Mouse (Mus musculus) heart, embryonic 10.5 days (tissue): ENCODE measurements around the gene Pxdc1. TPM values are rescaled to one million over a fixed set of nuclear protein-coding genes. Genes with fewer than 3 reads are reported as not detected.

ENCODE experiments used
- DNase-seq: peaks from one replicate; pipeline ENCODE4 v3.0.0-alpha.2; 2017; ENCODE audit warnings: low spot score
- H3K27ac ChIP-seq: fragments of 300-500 bp; sonication (generic); 2 replicates; pipeline ENCODE4 v1.5.1; 2016; ENCODE audit warnings: mild to moderate bottlenecking
- H3K27me3 ChIP-seq: fragments of 300-500 bp; sonication (generic); 2 replicates; pipeline ENCODE4 v1.6.1; 2016; ENCODE audit warnings: mild to moderate bottlenecking; ENCODE audit not compliant: poor library complexity, insufficient read depth, severe bottlenecking
- H3K36me3 ChIP-seq: fragments of 300-500 bp; sonication (generic); 2 replicates; pipeline ENCODE4 v1.6.1; 2016; ENCODE audit warnings: mild to moderate bottlenecking, moderate library complexity
- H3K4me1 ChIP-seq: fragments of 300-500 bp; sonication (generic); 2 replicates; pipeline ENCODE4 v1.6.1; 2016; ENCODE audit warnings: mild to moderate bottlenecking
- H3K4me3 ChIP-seq: fragments of 300-500 bp; sonication (generic); 2 replicates; pipeline ENCODE4 v1.5.1; 2016; ENCODE audit warnings: mild to moderate bottlenecking, moderate library complexity
- H3K9me3 ChIP-seq: fragments of 300-500 bp; sonication (generic); 2 replicates; pipeline ENCODE4 v1.6.1; 2016; ENCODE audit warnings: mild to moderate bottlenecking, moderate library complexity
- WGBS: fragments of 180-500 bp; shearing (Covaris S2); methylation state at CpG from one replicate; pipeline ENCODE4 v1.1.7; 2016; 5-methylcytosine and 5-hydroxymethylcytosine counted together
- polyA plus RNA-seq: library from polyadenylated mRNA; unstranded; fragments of >200 nt; fragmentation: Nextera tagmentation; extraction: Ambion mirVana; gene quantifications from 2 replicates; pipeline ENCODE4 v1.2.1, GENCODE M21; 2016

Gene Pxdc1
- polyA plus RNA-seq, 1 experiment from 2014 or later: 11.2 TPM

DNA sequence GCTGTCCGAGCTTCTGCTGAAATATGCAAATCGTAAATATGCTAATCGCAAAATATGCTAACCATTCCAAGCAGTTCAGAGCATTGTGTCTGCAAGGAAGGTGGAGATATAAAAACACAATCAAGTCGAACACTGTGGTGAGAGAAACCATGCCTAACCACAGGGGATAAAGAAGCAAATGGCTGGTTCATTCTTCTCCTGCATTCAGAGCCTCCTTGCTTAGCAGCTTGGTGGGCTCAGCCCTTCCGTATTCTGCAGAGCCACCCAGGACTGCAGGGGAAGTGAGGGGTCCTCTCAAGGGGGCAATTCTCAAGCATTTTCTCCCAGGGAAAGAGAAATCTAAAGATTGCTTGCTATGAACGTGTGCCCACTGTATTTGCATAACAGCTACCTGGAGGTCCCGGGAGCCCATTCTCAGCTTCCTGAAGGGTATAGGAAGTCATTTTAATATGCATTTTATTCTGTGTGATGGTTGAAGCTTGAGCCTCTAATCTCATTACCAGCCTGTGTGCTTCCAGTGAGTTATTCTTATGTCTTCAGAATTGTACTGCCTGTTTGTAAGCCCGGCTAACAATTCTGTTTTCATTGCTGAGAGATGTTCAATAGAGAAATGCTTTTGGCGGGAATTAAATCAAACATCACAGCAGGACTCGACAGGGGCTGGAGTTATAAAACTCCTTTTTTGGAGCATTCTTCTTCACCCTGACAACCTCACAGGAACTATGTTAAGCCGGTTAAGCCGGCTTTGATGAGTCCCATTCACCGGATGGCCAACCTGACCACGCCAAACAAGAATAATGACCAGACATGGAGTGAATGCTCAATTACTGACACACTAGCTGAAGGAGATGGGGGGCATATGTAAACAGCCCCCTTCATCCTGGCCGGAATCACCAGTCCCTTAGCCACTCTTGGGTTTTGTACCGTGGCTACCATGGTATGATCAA is 16.9 kb upstream of the Pxdc1 start:
- no peak for DNase-seq
- no peaks in the 10 kb centered on the region for H3K4me1 ChIP-seq
- H3K4me3 ChIP-seq: no peak overlapping the region
- no peaks in the 10 kb centered on the region for H3K36me3 ChIP-seq
- 66% methylated on average over 16 of the region's 16 CpGs for WGBS
- H3K9me3 ChIP-seq: no peaks in the 10 kb centered on the region
- no peaks in the 10 kb centered on the region for H3K27me3 ChIP-seq
- no peak overlapping the region for H3K27ac ChIP-seq

DNA sequence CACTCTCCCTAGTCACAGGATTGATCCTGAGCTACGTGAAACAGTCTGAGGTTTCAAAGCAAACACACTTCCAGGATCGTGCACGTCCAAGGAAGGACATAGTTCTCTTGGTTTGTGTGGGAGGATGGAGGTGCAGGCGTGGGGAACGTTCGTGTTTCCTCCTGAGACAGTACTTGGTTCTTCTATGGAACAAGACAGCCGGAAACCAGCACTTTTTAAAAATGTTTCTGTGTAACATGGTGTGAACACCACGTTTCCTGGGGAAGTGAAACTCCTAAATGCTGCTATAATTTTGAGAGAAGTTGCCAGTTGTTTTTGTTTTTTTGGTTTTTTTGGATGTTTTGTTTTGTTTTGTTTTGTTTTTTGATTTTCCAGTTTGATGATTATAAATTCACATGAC is 13.9 kb upstream of the Pxdc1 start:
- H3K27ac ChIP-seq: no peak overlapping the region
- H3K4me3 ChIP-seq: no peak overlapping the region
- WGBS: 79% methylated on average over 8 of the region's 8 CpGs
- no peaks in the 10 kb centered on the region for H3K4me1 ChIP-seq
- no peaks in the 10 kb centered on the region for H3K9me3 ChIP-seq
- no peak for DNase-seq
- no peaks in the 10 kb centered on the region for H3K36me3 ChIP-seq
- H3K27me3 ChIP-seq: no peaks in the 10 kb centered on the region

DNA sequence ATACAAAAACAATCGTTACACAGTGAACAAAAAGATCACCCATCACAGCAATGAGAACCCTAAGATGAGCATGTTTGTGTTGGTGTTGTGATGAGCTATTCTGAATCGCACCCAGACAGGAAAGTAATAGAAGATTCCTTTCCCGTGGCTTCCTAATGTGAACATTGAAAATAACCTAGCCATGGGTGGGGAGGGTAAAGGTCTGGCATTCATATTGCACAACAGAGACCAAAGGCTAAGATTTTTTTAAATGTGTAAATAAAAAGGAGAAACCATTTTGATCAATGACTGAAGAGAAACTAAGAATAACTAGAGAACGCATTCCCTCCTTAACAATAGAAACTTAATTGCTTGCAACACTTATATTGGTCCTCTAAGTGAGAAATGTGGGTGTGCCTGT is 11.8 kb upstream of the Pxdc1 start:
- no peaks in the 10 kb centered on the region for H3K4me1 ChIP-seq
- no peaks in the 10 kb centered on the region for H3K9me3 ChIP-seq
- WGBS: 84% methylated on average over 4 of the region's 4 CpGs
- DNase-seq: no peak
- no peaks in the 10 kb centered on the region for H3K36me3 ChIP-seq
- H3K27ac ChIP-seq: no peak overlapping the region
- no peak overlapping the region for H3K4me3 ChIP-seq
- H3K27me3 ChIP-seq: no peaks in the 10 kb centered on the region

DNA sequence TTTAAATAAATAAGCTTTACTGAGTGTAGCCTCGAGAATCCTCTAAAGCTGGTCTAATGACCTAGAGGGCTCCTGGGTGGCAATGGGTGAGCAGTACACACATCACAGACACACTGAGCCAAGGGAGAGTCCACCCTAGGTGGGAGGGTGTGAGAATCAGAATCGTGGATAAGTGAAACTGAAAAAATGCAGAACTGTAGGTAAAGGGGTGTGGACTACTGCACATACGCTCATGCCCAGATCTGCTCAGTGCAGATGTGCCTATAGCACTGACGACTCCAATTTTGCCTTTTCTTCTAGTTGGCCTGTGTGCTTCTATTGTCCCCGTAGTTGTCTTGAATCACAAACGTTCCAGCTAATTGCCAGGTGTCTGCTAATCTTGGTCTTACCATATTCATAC is 10.5 kb upstream of the Pxdc1 start:
- no peak overlapping the region for H3K4me3 ChIP-seq
- DNase-seq: no peak
- H3K4me1 ChIP-seq: no peaks in the 10 kb centered on the region
- no peaks in the 10 kb centered on the region for H3K9me3 ChIP-seq
- H3K27ac ChIP-seq: no peak overlapping the region
- WGBS: 81% methylated on average over 6 of the region's 6 CpGs
- no peaks in the 10 kb centered on the region for H3K27me3 ChIP-seq
- H3K36me3 ChIP-seq: no peaks in the 10 kb centered on the region

DNA sequence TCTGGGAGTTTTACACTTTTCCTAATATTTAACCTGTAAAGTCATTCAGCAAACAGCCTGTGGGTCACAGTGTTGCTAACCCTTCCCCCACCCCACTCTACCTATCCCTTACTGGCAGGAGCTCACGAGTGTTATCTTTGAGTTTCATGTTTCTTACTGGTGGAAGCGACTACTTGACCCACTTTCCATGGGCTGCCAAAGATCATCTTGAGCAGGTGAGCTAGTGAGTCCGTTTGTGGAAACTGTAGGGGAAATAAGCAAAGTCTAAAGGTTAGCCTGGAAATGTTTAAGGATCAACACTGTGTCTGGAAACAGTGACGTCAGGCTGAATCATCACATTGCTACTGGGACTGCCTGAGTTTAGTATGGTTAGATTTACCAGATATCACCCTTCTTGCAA is 6.2 kb upstream of the Pxdc1 start:
- Histone ChIP-seq H3K4me1 (no peaks in the 10 kb centered on the region), H3K4me3 (no peak overlapping the region), H3K36me3 (no peaks in the 10 kb centered on the region), H3K27ac (no peak overlapping the region), H3K27me3 (no peaks in the 10 kb centered on the region), H3K9me3 (no peaks in the 10 kb centered on the region)
- 41% methylated on average over 4 of the region's 4 CpGs for WGBS
- no peak for DNase-seq

DNA sequence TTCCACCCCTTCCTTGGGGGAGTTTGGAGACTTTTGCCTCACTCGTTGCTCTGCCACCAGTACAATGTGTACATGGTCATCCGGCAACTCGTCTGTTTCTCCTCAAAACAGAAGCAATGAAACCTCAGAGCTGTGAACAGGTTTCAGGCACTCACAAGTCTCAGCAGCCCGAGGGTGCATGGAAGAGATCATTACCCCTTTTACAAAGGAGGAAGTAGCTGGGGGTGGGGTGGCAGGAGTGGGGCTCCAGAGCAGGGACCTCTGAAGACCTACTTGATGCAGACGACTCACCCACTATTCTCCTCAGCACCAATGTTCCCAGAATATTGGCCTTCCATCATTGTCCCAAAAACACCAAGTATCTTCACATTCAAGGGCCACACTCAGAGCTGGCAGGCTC is 3.1 kb upstream of the Pxdc1 start:
- H3K4me1 ChIP-seq: peaks cover 22% of the 10 kb centered on the region
- DNase-seq: no peak
- no peaks in the 10 kb centered on the region for H3K9me3 ChIP-seq
- no peaks in the 10 kb centered on the region for H3K36me3 ChIP-seq
- H3K27ac ChIP-seq: no peak overlapping the region
- H3K27me3 ChIP-seq: peaks cover 15% of the 10 kb centered on the region
- no peak overlapping the region for H3K4me3 ChIP-seq
- 73% methylated on average over 5 of the region's 5 CpGs for WGBS

DNA sequence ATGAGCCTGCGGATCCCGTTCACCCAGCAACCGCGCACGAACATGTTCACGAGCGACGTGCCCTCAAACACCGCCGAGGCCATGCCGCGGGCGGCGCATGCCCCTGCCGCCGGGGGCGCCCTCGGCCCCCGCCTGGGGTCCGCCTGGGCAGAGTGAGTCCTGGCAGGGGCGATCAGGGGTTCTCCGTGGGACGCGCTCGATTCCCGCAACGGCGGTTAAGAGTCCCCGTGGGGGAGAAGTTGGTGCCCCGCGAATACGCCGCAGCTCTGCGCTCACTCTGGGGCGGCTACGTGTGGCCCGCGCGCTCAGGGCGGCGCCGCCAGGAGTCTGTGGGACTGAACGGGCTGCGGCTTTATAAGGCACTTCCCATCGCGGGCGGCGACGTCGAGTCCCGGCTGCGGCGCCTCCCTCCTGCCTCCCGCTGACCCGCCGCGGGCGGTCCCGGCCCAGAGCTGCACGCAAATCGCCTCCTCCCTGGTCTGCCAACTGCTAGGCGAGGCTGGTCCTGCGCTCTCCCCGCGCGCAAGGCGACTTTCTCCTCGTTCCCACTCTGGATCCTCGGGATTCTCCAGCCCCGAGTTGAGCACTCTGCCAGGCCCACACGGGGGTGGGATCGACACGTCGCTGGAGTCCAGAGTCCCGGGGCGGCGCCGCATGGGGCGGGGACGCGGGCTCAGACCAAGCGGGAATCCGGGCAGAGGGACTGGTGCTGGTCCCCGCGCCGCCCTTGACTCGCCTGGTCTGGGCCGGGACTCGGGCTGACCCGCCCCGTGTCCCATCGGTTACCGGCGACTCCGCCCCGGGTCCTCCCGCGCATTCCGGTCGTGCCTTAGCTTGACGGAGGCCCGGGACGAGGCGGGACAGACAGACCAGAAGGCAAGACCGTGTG is 689 bp downstream of the Pxdc1 start:
- under 1% methylated on average over 105 of the region's 105 CpGs for WGBS
- H3K4me1 ChIP-seq: peaks cover 39% of the 10 kb centered on the region
- H3K27me3 ChIP-seq: peaks cover 30% of the 10 kb centered on the region
- H3K36me3 ChIP-seq: no peaks in the 10 kb centered on the region
- DNase-seq: peak; percentile 82
- no peaks in the 10 kb centered on the region for H3K9me3 ChIP-seq
- peak overlapping the region; percentile 78 for H3K4me3 ChIP-seq
- H3K27ac ChIP-seq: peak overlapping the region; percentile 91

DNA sequence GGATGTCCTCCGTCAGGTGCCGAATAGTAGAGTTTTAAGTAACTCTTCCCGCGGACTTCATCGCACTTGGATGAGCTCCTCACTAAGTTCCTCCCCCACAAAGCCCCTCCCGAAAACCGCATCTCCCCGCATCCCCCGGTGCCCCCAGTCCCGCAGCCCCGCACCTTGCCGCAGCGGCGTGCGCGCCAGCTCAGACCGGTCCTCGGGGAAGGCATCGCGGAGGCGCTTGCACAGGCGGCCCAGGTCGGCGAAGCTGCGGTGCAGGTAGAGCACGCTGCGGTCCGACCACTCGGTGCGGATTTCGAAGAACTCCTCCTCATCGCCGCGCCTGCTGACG is 1.3 kb downstream of the Pxdc1 start:
- Histone ChIP-seq H3K36me3 (no peaks in the 10 kb centered on the region), H3K4me3 (peak overlapping the region; percentile 78), H3K27me3 (peaks cover 30% of the 10 kb centered on the region), H3K4me1 (peaks cover 39% of the 10 kb centered on the region), H3K27ac (peak overlapping the region; percentile 91), H3K9me3 (no peaks in the 10 kb centered on the region)
- no peak for DNase-seq
- under 1% methylated on average over 35 of the region's 35 CpGs for WGBS

DNA sequence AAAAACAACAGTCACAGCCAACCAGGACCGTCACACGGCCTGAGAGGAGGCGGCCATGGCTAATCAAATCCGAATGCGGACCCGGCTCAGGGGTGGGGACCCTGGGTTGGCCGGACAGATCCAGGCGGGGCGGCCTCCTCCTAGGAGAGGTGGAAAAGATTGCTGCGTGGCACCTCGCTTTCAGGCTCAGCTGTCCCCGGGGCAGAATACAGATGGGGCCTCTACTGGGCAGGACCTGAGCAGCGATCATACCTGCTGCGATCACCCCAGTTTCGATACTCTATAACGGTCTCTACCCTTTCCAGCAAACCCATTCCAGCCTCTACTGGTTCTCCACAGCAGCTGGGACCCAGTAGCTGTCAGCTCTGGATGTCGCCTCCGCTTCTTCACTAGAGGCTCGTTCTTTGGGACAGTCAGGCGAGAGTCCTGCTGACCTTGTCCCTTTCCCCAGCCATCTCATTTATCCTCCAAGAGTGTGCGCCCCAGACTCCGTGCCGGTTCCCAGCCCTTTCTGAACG is 1.8 kb downstream of the Pxdc1 start:
- Histone ChIP-seq H3K4me1 (peaks cover 39% of the 10 kb centered on the region), H3K4me3 (peak overlapping the region; percentile 78), H3K27me3 (peaks cover 30% of the 10 kb centered on the region), H3K36me3 (no peaks in the 10 kb centered on the region), H3K27ac (peak overlapping the region; percentile 91), H3K9me3 (no peaks in the 10 kb centered on the region)
- DNase-seq: no peak
- 2% methylated on average over 24 of the region's 24 CpGs for WGBS

DNA sequence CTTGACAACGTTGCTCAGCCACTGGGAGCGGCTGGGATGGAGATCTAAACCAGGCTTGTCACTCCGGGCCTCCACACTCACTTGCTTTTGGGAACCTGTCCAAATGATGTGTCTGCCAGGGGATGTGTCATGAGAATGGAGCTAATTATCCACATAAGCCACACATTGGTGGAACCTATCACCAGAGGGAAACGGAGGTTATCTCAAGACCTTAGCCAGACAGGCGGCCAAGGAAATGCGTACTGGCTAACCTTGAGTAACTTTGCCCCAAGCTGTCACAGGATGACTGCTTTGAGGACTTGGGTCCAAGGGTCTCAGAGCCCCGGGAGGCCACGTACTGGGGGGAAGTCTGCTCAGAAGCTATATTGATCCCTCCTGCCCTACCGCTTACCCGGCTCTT is 2.3 kb downstream of the Pxdc1 start:
- WGBS: 14% methylated on average over 10 of the region's 10 CpGs
- Histone ChIP-seq H3K36me3 (no peaks in the 10 kb centered on the region), H3K4me1 (peaks cover 39% of the 10 kb centered on the region), H3K9me3 (no peaks in the 10 kb centered on the region), H3K27me3 (peaks cover 30% of the 10 kb centered on the region), H3K4me3 (peak overlapping the region; percentile 78), H3K27ac (peak overlapping the region; percentile 91; the same call in 1 of the 2 replicates)
- DNase-seq: no peak

DNA sequence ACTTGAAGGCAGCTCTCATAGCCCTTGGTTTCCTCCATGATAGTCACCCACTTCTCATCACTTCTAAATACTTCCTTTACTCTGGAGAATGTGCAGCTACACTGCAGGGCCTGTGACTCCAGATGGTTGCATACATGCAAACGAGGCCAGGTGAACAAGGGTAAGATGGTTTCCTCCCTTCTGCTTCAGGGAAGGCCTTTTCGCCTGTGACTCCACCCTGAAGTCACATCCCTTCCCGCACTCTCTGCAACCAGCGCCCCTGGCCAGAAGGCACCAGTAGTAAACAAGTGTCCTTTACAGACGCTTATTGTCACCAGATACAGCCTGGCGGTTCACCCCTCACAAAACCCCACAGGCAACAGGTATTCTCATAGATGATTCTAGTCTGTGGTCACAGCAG is 2.9 kb downstream of the Pxdc1 start:
- Histone ChIP-seq H3K36me3 (no peaks in the 10 kb centered on the region), H3K27me3 (peaks cover 30% of the 10 kb centered on the region), H3K4me1 (peaks cover 39% of the 10 kb centered on the region), H3K27ac (no peak overlapping the region), H3K9me3 (no peaks in the 10 kb centered on the region), H3K4me3 (peak overlapping the region; percentile 78)
- 57% methylated on average over 6 of the region's 6 CpGs for WGBS
- no peak for DNase-seq

DNA sequence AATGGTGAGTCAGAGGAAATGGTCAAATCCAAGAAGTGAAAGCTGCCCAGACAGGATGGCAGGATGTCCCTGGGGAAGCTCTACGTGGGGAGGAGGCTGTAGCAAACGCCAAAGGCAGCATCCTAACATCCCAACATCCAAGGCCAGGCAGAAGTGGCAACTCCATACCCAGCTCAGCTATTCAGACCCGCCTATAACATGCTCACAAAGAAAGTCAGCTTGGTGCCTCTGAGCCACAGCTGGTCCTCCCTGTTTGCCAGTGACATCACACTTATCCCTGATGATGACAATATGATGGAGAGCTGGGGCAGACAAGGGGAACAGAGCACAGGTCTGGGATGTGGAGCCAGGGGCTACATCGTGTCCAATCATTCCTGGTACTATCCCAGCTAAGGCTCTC is 5.5 kb downstream of the Pxdc1 start:
- WGBS: 49% methylated on average over 4 of the region's 4 CpGs
- H3K36me3 ChIP-seq: no peaks in the 10 kb centered on the region
- DNase-seq: no peak
- peaks cover 32% of the 10 kb centered on the region for H3K27me3 ChIP-seq
- H3K4me1 ChIP-seq: peaks cover 29% of the 10 kb centered on the region
- no peak overlapping the region for H3K4me3 ChIP-seq
- no peaks in the 10 kb centered on the region for H3K9me3 ChIP-seq
- no peak overlapping the region for H3K27ac ChIP-seq

DNA sequence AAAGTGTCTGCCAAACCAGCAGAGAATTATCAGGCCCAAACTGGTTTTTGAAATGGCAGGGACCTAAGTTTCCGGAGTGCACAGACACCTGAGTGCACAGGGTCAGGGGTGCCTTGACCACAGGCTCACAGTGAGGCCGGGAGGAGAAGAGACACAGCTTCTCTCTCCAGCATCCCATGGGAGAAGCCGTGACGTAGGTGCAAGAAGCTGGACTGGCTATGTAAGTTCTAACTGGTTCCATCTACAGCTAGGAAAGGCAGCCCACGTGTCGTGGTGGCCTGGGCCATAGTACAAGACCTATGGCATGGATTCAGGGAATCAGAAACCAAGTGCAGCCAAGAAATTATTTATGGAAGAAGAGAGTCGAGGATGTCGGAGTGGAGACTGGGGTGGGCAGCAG is 6.1 kb downstream of the Pxdc1 start:
- peaks cover 25% of the 10 kb centered on the region for H3K4me1 ChIP-seq
- peaks cover 27% of the 10 kb centered on the region for H3K27me3 ChIP-seq
- no peaks in the 10 kb centered on the region for H3K36me3 ChIP-seq
- no peak for DNase-seq
- H3K4me3 ChIP-seq: no peak overlapping the region
- 76% methylated on average over 8 of the region's 8 CpGs for WGBS
- H3K27ac ChIP-seq: no peak overlapping the region
- no peaks in the 10 kb centered on the region for H3K9me3 ChIP-seq
